Mouse (Mus musculus) embryonic facial prominence, embryonic 14.5 days (tissue): ENCODE results near the gene Ifitm6. TPM values are rescaled to one million over a fixed set of nuclear protein-coding genes. Genes with fewer than 3 reads are reported as not detected.

Experiments
- ATAC-seq: fragments of 200-750 bp; cut with Nextera tagmentation; 2 replicates; pipeline ENCODE4 v1.8.0; 2017; ENCODE audit warnings: low read depth, moderate number of reproducible peaks, moderate TSS enrichment
- DNase-seq: peaks from one replicate; pipeline ENCODE4 v3.0.0-alpha.2; 2015; ENCODE audit warnings: low spot score
- H3K27ac ChIP-seq: fragments of 300-500 bp; sonication (generic); replicated peaks from 2 replicates; pipeline ENCODE4 v1.5.1; 2014; ENCODE audit warnings: low read depth, mild to moderate bottlenecking, low read length, moderate library complexity
- H3K27me3 ChIP-seq: fragments of 300-500 bp; sonication (generic); replicated peaks from 2 replicates; pipeline ENCODE4 v1.6.1; 2014; ENCODE audit warnings: low read length; ENCODE audit not compliant: control insufficient read depth, insufficient read depth
- H3K36me3 ChIP-seq: fragments of 300-500 bp; sonication (generic); 2 replicates; pipeline ENCODE4 v1.6.1; 2014; ENCODE audit warnings: low read length, mixed read lengths; ENCODE audit not compliant: control insufficient read depth, insufficient read depth
- H3K4me1 ChIP-seq: fragments of 300-500 bp; sonication (generic); 2 replicates; pipeline ENCODE4 v1.6.1; 2014; ENCODE audit warnings: antibody characterized with exemption, low read length; ENCODE audit not compliant: control insufficient read depth, insufficient read depth
- H3K4me2 ChIP-seq: fragments of 300-500 bp; sonication (generic); 2 replicates; pipeline ENCODE4 v1.6.1; 2014; ENCODE audit warnings: low read depth, mild to moderate bottlenecking, low read length, moderate library complexity, mixed read lengths
- H3K4me3 ChIP-seq: fragments of 300-500 bp; sonication (generic); 2 replicates; pipeline ENCODE4 v1.5.1; 2014; ENCODE audit warnings: low read depth, mild to moderate bottlenecking, low read length
- H3K9ac ChIP-seq: fragments of 300-500 bp; sonication (generic); 2 replicates; pipeline ENCODE4 v1.6.1; 2014; ENCODE audit warnings: low read depth, mild to moderate bottlenecking, low read length, moderate library complexity, mixed read lengths
- H3K9me3 ChIP-seq: fragments of 300-500 bp; sonication (generic); 2 replicates; pipeline ENCODE4 v1.6.1; 2016; ENCODE audit warnings: low read length; ENCODE audit not compliant: control insufficient read depth
- WGBS: fragments of 180-500 bp; shearing (Covaris S2); extraction: QIAGEN DNeasy Blood & Tissue Kit; methylation state at CpG from one replicate; pipeline ENCODE4 v1.1.7; 2014; 5-methylcytosine and 5-hydroxymethylcytosine counted together
- polyA plus RNA-seq: library from polyadenylated mRNA; unstranded; fragments of >200 nt; fragmentation: Nextera tagmentation; extraction: Ambion mirVana; gene quantifications from 2 replicates; pipeline ENCODE4 v1.2.1, GENCODE M21; 2014

The Ifitm6 gene
- polyA plus RNA-seq, 1 experiment from 2014 or later, result 2.1 TPM

- Histone ChIP-seq H3K36me3 (0 out of 2 replicates have a peak, but pooled peaks cover 3% of the 10 kb centered on the region), H3K27me3 (no peaks in the 10 kb centered on the region), H3K4me2 (no peak overlapping the region), H3K27ac (no peak overlapping the region), H3K4me1 (peaks cover 10% of the 10 kb centered on the region), H3K9ac (no peak overlapping the region), H3K4me3 (no peak overlapping the region), H3K9me3 (no peaks in the 10 kb centered on the region)
- ATAC-seq, result no peak
- no peak for DNase-seq
- WGBS, result 90% methylated on average over 14 of the region's 14 CpGs
These were observed 41.0 kb upstream of the Ifitm6 start for GRCm38 (mm10) chr7:141058601-141059341.

GRCm38 (mm10) chr7:141057541-141057940 is 39.8 kb upstream of the Ifitm6 start:
- H3K9ac ChIP-seq, result no peak overlapping the region
- H3K27ac ChIP-seq, result no peak overlapping the region
- no peaks in the 10 kb centered on the region for H3K9me3 ChIP-seq
- ATAC-seq (no peak), DNase-seq (no peak)
- H3K4me1 ChIP-seq, result peaks cover 10% of the 10 kb centered on the region
- no peaks in the 10 kb centered on the region for H3K27me3 ChIP-seq
- 96% methylated on average over 1 of the region's 1 CpGs for WGBS
- no peaks in the 10 kb centered on the region for H3K36me3 ChIP-seq
- no peak overlapping the region for H3K4me2 ChIP-seq
- no peak overlapping the region for H3K4me3 ChIP-seq

- Histone ChIP-seq H3K4me1 (peaks cover 10% of the 10 kb centered on the region), H3K36me3 (no peaks in the 10 kb centered on the region), H3K27me3 (no peaks in the 10 kb centered on the region), H3K9me3 (no peaks in the 10 kb centered on the region), H3K9ac (no peak overlapping the region), H3K27ac (no peak overlapping the region), H3K4me2 (no peak overlapping the region), H3K4me3 (no peak overlapping the region)
- 89% methylated on average over 6 of the region's 6 CpGs for WGBS
- DNase-seq (no peak), ATAC-seq (no peak)
These were observed 39.3 kb upstream of the Ifitm6 start for GRCm38 (mm10) chr7:141056976-141057375.

- H3K4me3 ChIP-seq, result no peak overlapping the region
- H3K4me2 ChIP-seq, result no peak overlapping the region
- no peaks in the 10 kb centered on the region for H3K36me3 ChIP-seq
- H3K27ac ChIP-seq, result no peak overlapping the region
- no peak overlapping the region for H3K9ac ChIP-seq
- H3K27me3 ChIP-seq, result no peaks in the 10 kb centered on the region
- DNase-seq, result no peak
- H3K9me3 ChIP-seq, result no peaks in the 10 kb centered on the region
- H3K4me1 ChIP-seq, result peaks cover 4% of the 10 kb centered on the region; the same call in 1 of the 2 replicates
- WGBS, result 81% methylated on average over 4 of the region's 4 CpGs
- ATAC-seq, result no peak
These were observed 38.1 kb upstream of the Ifitm6 start for GRCm38 (mm10) chr7:141055785-141056184.

GRCm38 (mm10) chr7:141052421-141052820 is 34.7 kb upstream of the Ifitm6 start:
- H3K4me1 ChIP-seq, result peaks cover under 1% of the 10 kb centered on the region
- H3K27ac ChIP-seq, result no peak overlapping the region
- H3K4me3 ChIP-seq, result no peak overlapping the region
- no peak overlapping the region for H3K4me2 ChIP-seq
- H3K9ac ChIP-seq, result no peak overlapping the region
- WGBS, result 78% methylated on average over 2 of the region's 2 CpGs
- no peak for DNase-seq
- 0 out of 2 replicates have a peak, but pooled peaks cover 3% of the 10 kb centered on the region for H3K9me3 ChIP-seq
- ATAC-seq, result no peak
- no peaks in the 10 kb centered on the region for H3K27me3 ChIP-seq
- no peaks in the 10 kb centered on the region for H3K36me3 ChIP-seq

DNA sequence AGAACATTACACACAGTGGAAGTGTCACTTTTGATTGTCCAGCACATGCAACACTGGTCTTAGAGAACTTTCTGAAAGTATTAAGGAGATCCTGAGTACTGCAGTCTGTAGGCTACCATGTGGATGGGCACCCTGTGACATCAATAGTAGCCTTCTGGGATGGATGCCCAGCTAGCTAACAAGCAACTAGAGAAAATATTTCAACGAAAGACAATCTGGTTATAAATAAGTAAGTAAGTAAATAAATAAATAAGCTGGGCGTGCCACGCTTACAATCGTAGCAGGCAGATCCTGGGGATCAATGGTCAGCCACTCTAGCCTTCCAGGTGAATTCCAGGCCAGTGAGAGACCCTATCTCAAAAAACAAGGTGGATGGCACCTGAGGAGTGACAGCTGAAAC is 34.3 kb upstream of the Ifitm6 start:
- ATAC-seq (no peak), DNase-seq (no peak)
- Histone ChIP-seq H3K4me3 (no peak overlapping the region), H3K4me2 (no peak overlapping the region), H3K9me3 (0 out of 2 replicates have a peak, but pooled peaks cover 3% of the 10 kb centered on the region), H3K4me1 (peaks cover 5% of the 10 kb centered on the region), H3K36me3 (no peaks in the 10 kb centered on the region), H3K27me3 (no peaks in the 10 kb centered on the region), H3K9ac (no peak overlapping the region), H3K27ac (no peak overlapping the region)
- WGBS, result 93% methylated on average over 4 of the region's 4 CpGs

DNA sequence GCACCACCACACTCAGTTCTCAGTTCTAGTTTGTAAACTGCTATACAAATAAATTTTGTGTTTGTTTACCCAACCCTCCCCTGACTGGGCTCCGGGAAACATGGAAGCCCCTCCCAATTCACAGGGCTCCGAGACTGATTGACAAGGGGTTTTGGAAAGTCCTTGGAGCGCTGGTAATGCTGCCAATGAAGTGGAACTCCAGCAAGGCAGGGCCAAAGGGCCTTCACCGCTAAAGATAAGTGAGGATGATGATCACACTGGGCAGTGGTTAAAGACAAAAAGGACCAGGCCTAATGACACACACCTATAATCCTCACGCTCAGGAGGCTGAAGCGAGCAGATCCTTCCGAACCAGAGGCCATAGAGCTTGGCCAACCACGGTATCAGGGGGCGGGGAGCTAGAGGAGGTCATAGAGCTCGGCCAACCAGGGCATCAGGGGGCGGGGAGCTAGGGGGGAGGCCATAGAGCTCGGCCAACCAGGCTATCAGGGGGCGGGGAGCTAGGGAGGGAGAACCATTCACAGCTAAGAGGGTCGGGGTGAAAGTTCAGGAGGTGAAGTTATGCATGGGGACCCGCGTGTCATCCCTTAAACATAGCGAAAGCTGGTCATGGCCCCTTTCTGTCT is 33.4 kb upstream of the Ifitm6 start:
- Histone ChIP-seq H3K9ac (no peak overlapping the region), H3K27ac (no peak overlapping the region), H3K9me3 (0 out of 2 replicates have a peak, but pooled peaks cover 3% of the 10 kb centered on the region), H3K4me2 (no peak overlapping the region), H3K36me3 (no peaks in the 10 kb centered on the region), H3K4me3 (no peak overlapping the region), H3K4me1 (peaks cover 11% of the 10 kb centered on the region), H3K27me3 (no peaks in the 10 kb centered on the region)
- DNase-seq (no peak), ATAC-seq (no peak)
- 73% methylated on average over 17 of the region's 17 CpGs for WGBS

- 80% methylated on average over 2 of the region's 2 CpGs for WGBS
- DNase-seq (no peak), ATAC-seq (no peak)
- H3K4me1 ChIP-seq, result peaks cover 11% of the 10 kb centered on the region
- H3K4me2 ChIP-seq, result no peak overlapping the region
- H3K27me3 ChIP-seq, result no peaks in the 10 kb centered on the region
- H3K9me3 ChIP-seq, result 0 out of 2 replicates have a peak, but pooled peaks cover 3% of the 10 kb centered on the region
- H3K27ac ChIP-seq, result no peak overlapping the region
- no peak overlapping the region for H3K9ac ChIP-seq
- no peak overlapping the region for H3K4me3 ChIP-seq
- H3K36me3 ChIP-seq, result no peaks in the 10 kb centered on the region
These were observed 31.6 kb upstream of the Ifitm6 start for GRCm38 (mm10) chr7:141049326-141049725.
